Mouse (Mus musculus): Measurements from ENCODE around the gene Upp2.

- TF ChIP-seq CTCF (IDR thresholded peaks at IDR 0.05; ENCODE audit: low read depth, low read length) (no peak), POLR2A (IDR thresholded peaks at IDR 0.05; ENCODE audit: extremely low read depth, insufficient read depth, low read length) (no peak)
These were observed 211.9 kb downstream of the Upp2 start for GRCm38 (mm10) chr2:58778986-58779495.
